Mouse (Mus musculus) stomach, embryonic 16.5 days (tissue): Measurements from ENCODE around the gene Myo1d. TPM values are rescaled to one million over a fixed set of nuclear protein-coding genes. Genes with fewer than 3 reads are reported as not detected.

Experiments used
- ATAC-seq: fragments of 200-750 bp; cut with Nextera tagmentation; 2 replicates; pipeline ENCODE4 v1.8.0; 2017; ENCODE audit warnings: moderate number of reproducible peaks, moderate TSS enrichment; ENCODE audit not compliant: insufficient read depth, low FRiP score
- H3K27ac ChIP-seq: fragments of 300-500 bp; sonication (generic); 2 replicates; pipeline ENCODE4 v1.5.1; 2014; ENCODE audit warnings: low read length
- H3K27me3 ChIP-seq: fragments of 300-500 bp; sonication (generic); 2 replicates; pipeline ENCODE4 v1.6.1; 2014; ENCODE audit warnings: low read length, control low read depth, mixed read lengths; ENCODE audit not compliant: control insufficient read depth, insufficient read depth
- H3K36me3 ChIP-seq: fragments of 300-500 bp; sonication (generic); 2 replicates; pipeline ENCODE4 v1.6.1; 2014; ENCODE audit warnings: low read length; ENCODE audit not compliant: control insufficient read depth, insufficient read depth
- H3K4me1 ChIP-seq: fragments of 300-500 bp; sonication (generic); 2 replicates; pipeline ENCODE4 v1.6.1; 2014; ENCODE audit warnings: low read length, control low read depth, mixed read lengths; ENCODE audit not compliant: control insufficient read depth, insufficient read depth
- H3K4me2 ChIP-seq: fragments of 300-500 bp; sonication (generic); 2 replicates; pipeline ENCODE4 v1.6.1; 2014; ENCODE audit warnings: low read depth, low read length, mixed read lengths
- H3K4me3 ChIP-seq: fragments of 300-500 bp; sonication (generic); replicated peaks from 2 replicates; pipeline ENCODE4 v1.5.1; 2014; ENCODE audit warnings: mild to moderate bottlenecking, low read length
- H3K9ac ChIP-seq: fragments of 300-500 bp; sonication (generic); 2 replicates; pipeline ENCODE4 v1.6.1; 2014; ENCODE audit warnings: low read length
- H3K9me3 ChIP-seq: fragments of 300-500 bp; sonication (generic); replicated peaks from 2 replicates; pipeline ENCODE4 v1.6.1; 2016; ENCODE audit warnings: low read length, control low read depth; ENCODE audit not compliant: control insufficient read depth
- WGBS: fragments of 180-500 bp; shearing (Covaris S2); extraction: QIAGEN DNeasy Blood & Tissue Kit; methylation state at CpG from one replicate; pipeline ENCODE4 v1.1.7; 2014; 5-methylcytosine and 5-hydroxymethylcytosine counted together
- polyA plus RNA-seq: library from polyadenylated mRNA; unstranded; fragments of >200 nt; fragmentation: Nextera tagmentation; extraction: Ambion mirVana; gene quantifications from 2 replicates; pipeline ENCODE4 v1.2.1, GENCODE M21; 2015

The Myo1d gene
- polyA plus RNA-seq, 1 experiment from 2014 or later: 33.8 TPM

DNA sequence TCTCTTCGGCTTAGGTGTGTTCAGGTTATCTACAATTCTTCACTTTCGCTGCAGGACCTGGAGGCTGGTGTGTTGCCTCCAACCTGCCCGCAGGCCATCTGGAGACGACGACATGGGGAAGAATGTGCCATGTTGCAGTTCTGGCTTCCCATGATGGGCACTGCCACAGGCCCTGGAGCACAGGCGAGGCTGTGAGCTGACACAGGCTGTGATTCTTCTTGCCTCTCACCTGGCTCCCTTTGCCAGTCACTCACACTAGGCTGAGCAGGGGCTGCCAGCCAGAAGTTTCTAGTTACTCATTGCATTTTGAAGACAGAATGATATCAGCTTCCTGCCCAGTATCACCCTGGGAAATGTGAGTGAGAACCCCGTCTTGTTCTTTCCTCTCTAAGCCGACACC, 250.7 kb downstream of the Myo1d start:
- H3K4me3 ChIP-seq: no peak overlapping the region
- no peaks in the 10 kb centered on the region for H3K36me3 ChIP-seq
- no peaks in the 10 kb centered on the region for H3K27me3 ChIP-seq
- H3K27ac ChIP-seq: no peak overlapping the region
- H3K9me3 ChIP-seq: no peaks in the 10 kb centered on the region
- no peaks in the 10 kb centered on the region for H3K4me1 ChIP-seq
- H3K4me2 ChIP-seq: no peak overlapping the region
- 82% methylated on average over 8 of the region's 8 CpGs for WGBS
- no peak overlapping the region for H3K9ac ChIP-seq
- no peak for ATAC-seq

DNA sequence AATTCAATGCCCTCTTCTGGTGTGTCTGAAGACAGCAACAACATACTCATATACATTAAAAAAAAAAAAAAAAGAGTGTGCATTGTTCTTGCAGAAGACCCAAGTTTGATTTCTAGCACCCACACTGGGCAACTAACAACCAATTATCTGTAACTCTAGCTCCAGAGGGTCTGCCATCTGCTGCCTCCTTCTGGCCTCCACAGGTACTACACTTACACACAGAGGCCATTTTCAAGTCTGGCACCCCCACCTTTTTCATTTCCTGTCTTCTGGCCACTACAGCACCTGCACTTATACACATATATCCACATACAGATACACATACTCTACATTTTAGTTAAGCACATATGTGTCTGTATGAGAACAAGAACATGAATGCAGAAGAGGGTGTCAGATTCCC, 252.1 kb downstream of the Myo1d start:
- Histone ChIP-seq H3K27me3 (no peaks in the 10 kb centered on the region), H3K4me1 (no peaks in the 10 kb centered on the region), H3K4me2 (no peak overlapping the region), H3K27ac (no peak overlapping the region), H3K4me3 (no peak overlapping the region), H3K36me3 (no peaks in the 10 kb centered on the region), H3K9ac (no peak overlapping the region), H3K9me3 (no peaks in the 10 kb centered on the region)
- ATAC-seq: no peak

DNA sequence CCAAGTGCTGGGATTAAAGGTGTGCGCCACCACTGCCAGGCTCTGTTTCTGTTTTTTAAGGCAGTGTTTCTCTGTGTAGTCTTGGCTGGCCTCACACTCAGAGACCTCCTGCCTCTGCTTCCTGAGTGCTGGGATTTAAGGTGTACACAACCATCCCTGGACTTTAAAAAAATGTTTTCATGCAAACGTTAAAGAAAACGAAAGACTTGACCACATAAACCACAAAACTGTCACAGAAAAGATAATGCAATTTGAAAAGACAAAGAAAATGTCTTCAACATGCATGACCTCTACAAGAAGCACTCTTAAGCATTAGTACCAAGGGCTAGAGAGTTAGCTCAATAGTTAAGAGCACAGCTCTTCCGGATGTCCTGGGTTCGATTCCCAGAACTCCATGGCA, 255.6 kb downstream of the Myo1d start:
- no peak overlapping the region for H3K27ac ChIP-seq
- 84% methylated on average over 5 of the region's 5 CpGs for WGBS
- no peak overlapping the region for H3K4me3 ChIP-seq
- no peaks in the 10 kb centered on the region for H3K9me3 ChIP-seq
- no peaks in the 10 kb centered on the region for H3K4me1 ChIP-seq
- no peaks in the 10 kb centered on the region for H3K36me3 ChIP-seq
- no peak for ATAC-seq
- H3K9ac ChIP-seq: no peak overlapping the region
- H3K27me3 ChIP-seq: no peaks in the 10 kb centered on the region
- H3K4me2 ChIP-seq: no peak overlapping the region

DNA sequence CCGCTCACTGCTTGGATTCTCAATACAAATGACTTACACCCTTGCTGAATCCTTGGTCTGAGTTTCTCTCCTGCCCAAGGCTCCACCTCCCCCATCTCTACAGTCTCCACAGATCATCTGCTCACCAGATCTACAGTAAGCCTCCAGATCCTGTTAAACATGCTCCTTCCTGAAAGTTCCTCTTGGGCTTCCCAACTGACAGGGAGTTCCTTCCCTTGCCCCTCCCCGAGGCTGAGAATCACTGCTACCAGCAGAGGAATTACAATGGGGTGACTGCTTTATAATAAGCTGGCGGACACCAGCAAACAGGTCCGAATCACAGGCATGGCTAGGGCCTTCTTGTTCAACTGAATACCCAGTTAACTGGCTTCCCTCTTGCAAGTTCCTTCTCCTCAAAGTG, 256.4 kb downstream of the Myo1d start:
- ATAC-seq: no peak
- 71% methylated on average over 4 of the region's 4 CpGs for WGBS
- Histone ChIP-seq H3K9me3 (no peaks in the 10 kb centered on the region), H3K4me1 (no peaks in the 10 kb centered on the region), H3K27me3 (no peaks in the 10 kb centered on the region), H3K4me2 (no peak overlapping the region), H3K36me3 (no peaks in the 10 kb centered on the region), H3K4me3 (no peak overlapping the region), H3K27ac (peak overlapping the region; percentile 8; the same call in 1 of the 2 replicates), H3K9ac (no peak overlapping the region)

DNA sequence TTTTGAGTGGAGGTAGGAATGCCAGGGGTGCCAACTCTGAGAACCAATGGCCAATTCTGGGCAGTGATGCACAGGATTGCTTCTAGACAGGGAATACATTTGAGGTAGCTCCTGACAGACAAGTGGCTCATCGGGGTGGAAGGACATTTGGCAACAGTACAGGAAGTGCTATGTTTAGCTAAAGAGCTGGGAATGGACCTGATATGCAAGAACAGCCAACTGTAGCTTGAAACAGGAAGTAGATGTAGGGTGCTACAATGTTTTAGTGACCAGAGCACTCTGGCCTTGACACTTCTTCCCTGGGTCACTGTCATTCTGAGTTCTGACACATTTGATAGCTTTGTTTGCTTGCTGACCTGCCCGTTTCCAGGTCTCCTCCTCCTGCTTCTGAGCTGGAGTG, 257.0 kb downstream of the Myo1d start:
- no peak for ATAC-seq
- H3K4me2 ChIP-seq: no peak overlapping the region
- H3K27me3 ChIP-seq: no peaks in the 10 kb centered on the region
- H3K4me3 ChIP-seq: no peak overlapping the region
- WGBS: 36% methylated on average over 2 of the region's 2 CpGs
- H3K4me1 ChIP-seq: no peaks in the 10 kb centered on the region
- H3K9me3 ChIP-seq: no peaks in the 10 kb centered on the region
- H3K9ac ChIP-seq: no peak overlapping the region
- H3K27ac ChIP-seq: peak overlapping the region; percentile 8; the same call in 1 of the 2 replicates
- no peaks in the 10 kb centered on the region for H3K36me3 ChIP-seq

DNA sequence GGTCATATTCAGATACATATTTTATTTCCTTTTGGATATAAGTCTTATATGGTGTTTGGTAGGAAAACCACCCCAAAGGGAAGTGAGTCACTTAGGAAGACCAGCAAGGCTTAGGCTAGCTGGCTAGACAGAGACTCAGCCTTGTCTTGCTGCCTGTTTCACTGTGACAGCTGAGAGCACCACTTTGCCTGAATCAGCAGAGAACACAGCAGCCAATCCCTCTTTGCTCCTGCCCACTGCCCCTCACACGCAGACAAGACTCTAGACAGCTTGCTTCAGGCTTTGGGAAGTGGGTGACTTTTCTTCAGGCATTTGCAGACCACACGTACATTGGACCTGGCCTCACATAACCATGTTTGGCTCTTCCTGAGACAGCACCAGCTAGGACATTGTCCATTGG, 258.7 kb downstream of the Myo1d start:
- no peak overlapping the region for H3K4me2 ChIP-seq
- H3K27me3 ChIP-seq: no peaks in the 10 kb centered on the region
- no peak overlapping the region for H3K9ac ChIP-seq
- no peak overlapping the region for H3K27ac ChIP-seq
- no peak overlapping the region for H3K4me3 ChIP-seq
- H3K9me3 ChIP-seq: no peaks in the 10 kb centered on the region
- 58% methylated on average over 2 of the region's 2 CpGs for WGBS
- H3K4me1 ChIP-seq: no peaks in the 10 kb centered on the region
- no peak for ATAC-seq
- H3K36me3 ChIP-seq: no peaks in the 10 kb centered on the region

DNA sequence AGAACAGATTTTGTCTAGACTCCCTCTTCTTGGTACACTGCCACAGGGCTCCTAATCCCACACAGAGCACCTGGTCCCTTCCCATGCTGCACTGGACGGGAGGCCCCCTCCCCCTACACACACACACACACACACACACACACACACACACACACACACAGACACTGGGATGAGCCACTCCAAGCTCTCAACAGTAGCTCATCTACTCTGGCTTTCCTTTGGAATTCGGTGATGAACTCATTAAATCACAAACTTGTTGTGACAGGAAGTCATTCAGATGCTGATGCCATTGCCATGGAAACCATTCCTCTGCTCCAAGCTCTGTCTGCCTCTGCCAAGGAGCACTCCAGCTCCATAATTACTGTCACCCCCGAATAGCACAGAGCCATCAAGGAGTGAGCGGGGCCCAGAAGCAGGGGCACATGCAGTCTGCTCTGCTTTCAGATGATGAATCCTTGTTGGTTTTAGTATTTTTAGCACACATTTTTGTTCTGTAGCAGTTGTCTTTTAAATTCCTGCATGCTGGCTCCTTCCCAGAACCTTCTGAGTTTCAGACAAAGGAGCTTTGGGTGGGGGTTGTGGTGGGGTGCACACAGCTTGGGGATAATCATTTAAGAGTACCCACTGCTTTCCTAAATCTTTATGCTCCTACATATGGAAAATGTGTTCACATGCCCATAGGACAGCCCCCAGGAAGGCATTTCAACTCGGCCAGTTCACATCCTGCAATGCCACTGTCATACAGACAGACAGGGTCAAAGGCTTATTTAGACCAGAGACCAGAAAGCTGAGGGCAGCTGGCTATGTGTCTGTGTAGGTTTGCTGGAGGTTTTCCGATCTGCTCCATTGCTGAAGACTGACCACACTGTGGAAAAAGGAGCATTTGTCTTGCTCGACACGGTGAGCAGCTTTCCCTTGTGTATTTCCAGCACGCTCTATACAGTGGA, 261.1 kb downstream of the Myo1d start:
- no peaks in the 10 kb centered on the region for H3K9me3 ChIP-seq
- WGBS: 47% methylated on average over 9 of the region's 9 CpGs
- ATAC-seq: no peak

DNA sequence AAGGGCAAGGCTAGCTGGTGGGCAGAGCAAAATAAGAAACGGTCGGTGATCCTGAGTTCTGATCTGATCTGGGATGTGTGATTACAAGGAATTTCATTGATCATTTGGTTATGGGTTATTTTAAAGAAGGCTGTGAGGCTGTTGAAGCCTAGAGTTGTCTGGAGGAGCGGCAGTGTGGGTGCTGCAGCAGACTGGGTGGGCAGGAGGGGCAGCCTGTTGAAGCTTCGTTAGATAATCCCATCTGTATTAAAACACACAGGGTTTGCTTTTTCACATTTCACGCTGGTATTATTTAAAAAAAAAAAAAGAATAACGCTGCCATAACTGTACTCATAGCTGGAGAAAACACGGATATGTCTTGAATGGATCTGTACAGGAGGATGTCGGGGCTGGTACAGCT, 263.9 kb downstream of the Myo1d start:
- WGBS: 76% methylated on average over 8 of the region's 8 CpGs
- no peaks in the 10 kb centered on the region for H3K4me1 ChIP-seq
- no peak overlapping the region for H3K4me2 ChIP-seq
- no peaks in the 10 kb centered on the region for H3K9me3 ChIP-seq
- no peak overlapping the region for H3K9ac ChIP-seq
- H3K27me3 ChIP-seq: no peaks in the 10 kb centered on the region
- H3K4me3 ChIP-seq: no peak overlapping the region
- no peak overlapping the region for H3K27ac ChIP-seq
- no peak for ATAC-seq
- no peaks in the 10 kb centered on the region for H3K36me3 ChIP-seq

More for the DNA sequence above, 261.1 kb downstream of the Myo1d start:
- Histone ChIP-seq H3K4me2 (no peak overlapping the region), H3K4me3 (no peak overlapping the region), H3K4me1 (no peaks in the 10 kb centered on the region), H3K27ac (no peak overlapping the region), H3K27me3 (no peaks in the 10 kb centered on the region), H3K9ac (no peak overlapping the region), H3K36me3 (no peaks in the 10 kb centered on the region)

DNA sequence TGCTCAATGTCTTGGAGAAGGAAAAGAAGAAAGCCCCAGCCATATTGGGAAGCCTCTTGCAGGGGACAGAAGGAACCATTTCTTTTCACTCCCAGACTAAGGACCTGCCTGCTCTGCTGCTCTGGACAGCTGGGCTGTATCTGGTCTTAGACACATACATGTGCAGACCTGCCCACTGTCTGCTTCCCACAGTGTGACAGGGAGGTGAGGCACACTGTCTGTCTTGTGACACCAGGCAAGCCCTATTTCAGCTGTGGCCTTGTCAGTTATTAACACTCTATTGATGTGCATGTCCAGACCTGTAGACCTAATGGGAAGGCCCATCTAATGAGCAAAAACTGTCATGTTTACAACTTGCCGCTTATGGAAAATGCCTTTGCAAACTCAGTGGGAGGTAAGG, 264.5 kb downstream of the Myo1d start:
- no peak for ATAC-seq
- Histone ChIP-seq H3K4me2 (no peak overlapping the region), H3K27ac (no peak overlapping the region), H3K9me3 (no peaks in the 10 kb centered on the region), H3K9ac (no peak overlapping the region), H3K4me3 (no peak overlapping the region), H3K27me3 (no peaks in the 10 kb centered on the region), H3K4me1 (no peaks in the 10 kb centered on the region), H3K36me3 (no peaks in the 10 kb centered on the region)
- WGBS: 44% methylated on average over 1 of the region's 1 CpGs
